Mouse (Mus musculus) brain, embryonic 18.5 days (tissue): ENCODE data around the gene Cybrd1.

Source experiments
- DNase-seq: peaks from one replicate; pipeline ENCODE4 v3.0.0-alpha.2; 2012; ENCODE audit warnings: low read depth, low spot score

Cybrd1 gene

GRCm38 (mm10) chr2:71123591-71123990 lies 5.9 kb downstream of the Cybrd1 start:
- no peak for DNase-seq

- DNase-seq: no peak
Measured at GRCm38 (mm10) chr2:71127779-71128534, 10.2 kb downstream of the Cybrd1 start.

GRCm38 (mm10) chr2:71130366-71130765 lies 12.6 kb downstream of the Cybrd1 start:
- DNase-seq: no peak

GRCm38 (mm10) chr2:71131866-71132496 lies 14.3 kb downstream of the Cybrd1 start:
- no peak for DNase-seq

GRCm38 (mm10) chr2:71134041-71134505 lies 16.4 kb downstream of the Cybrd1 start:
- DNase-seq: no peak

- DNase-seq: no peak
Measured at GRCm38 (mm10) chr2:71134836-71135235, 17.1 kb downstream of the Cybrd1 start.

GRCm38 (mm10) chr2:71140622-71141021 lies 22.9 kb downstream of the Cybrd1 start:
- no peak for DNase-seq

- no peak for DNase-seq
Measured at GRCm38 (mm10) chr2:71142410-71142809, 24.7 kb downstream of the Cybrd1 start.

- DNase-seq: no peak
Measured at GRCm38 (mm10) chr2:71145853-71146252, 28.1 kb downstream of the Cybrd1 start.

- DNase-seq: no peak
Measured at GRCm38 (mm10) chr2:71146266-71146665, 28.5 kb downstream of the Cybrd1 start.

GRCm38 (mm10) chr2:71147816-71148215 lies 30.1 kb downstream of the Cybrd1 start:
- no peak for DNase-seq

- DNase-seq: no peak
Measured at GRCm38 (mm10) chr2:71152170-71152569, 34.4 kb downstream of the Cybrd1 start.

- peak; percentile 32 for DNase-seq
Measured at GRCm38 (mm10) chr2:71155486-71155885, 37.8 kb downstream of the Cybrd1 start.

GRCm38 (mm10) chr2:71156446-71156845 lies 38.7 kb downstream of the Cybrd1 start:
- DNase-seq: no peak

- DNase-seq: no peak
Measured at GRCm38 (mm10) chr2:71157881-71158280, 40.2 kb downstream of the Cybrd1 start.

- no peak for DNase-seq
Measured at GRCm38 (mm10) chr2:71159576-71160306, 42.0 kb downstream of the Cybrd1 start.

GRCm38 (mm10) chr2:71160307-71160861 lies 42.7 kb downstream of the Cybrd1 start:
- peak; percentile 28 for DNase-seq

- no peak for DNase-seq
Measured at GRCm38 (mm10) chr2:71161558-71161957, 43.8 kb downstream of the Cybrd1 start.

GRCm38 (mm10) chr2:71162831-71163621 lies 45.3 kb downstream of the Cybrd1 start:
- no peak for DNase-seq

- DNase-seq: no peak
Measured at GRCm38 (mm10) chr2:71167211-71167610, 49.5 kb downstream of the Cybrd1 start.

GRCm38 (mm10) chr2:71168461-71169021 lies 50.8 kb downstream of the Cybrd1 start:
- DNase-seq: no peak
